Mouse (Mus musculus) myocyte (in vitro differentiated cells): ENCODE results near the gene Bcl2.

Experiments
- MAX ChIP-seq: IDR thresholded peaks from one replicate; pipeline ENCODE4 v1.6.1; 2011; ENCODE audit warnings: low read depth, mild to moderate bottlenecking, control low read depth
- MYOD1 ChIP-seq, 3 experiments: IDR thresholded peaks; one replicate each; pipeline ENCODE4 v1.6.1; 2011; ENCODE audit warnings: control low read depth in 2 of 3, low read depth in 2 of 3, mild to moderate bottlenecking in 2 of 3, moderate library complexity in 1 of 3; ENCODE audit not compliant: insufficient read length in 2 of 3, control insufficient read depth in 1 of 3
- MYOG ChIP-seq, 3 experiments: IDR thresholded peaks; one replicate each; pipeline ENCODE4 v1.6.1; 2011; ENCODE audit warnings: control low read depth in 2 of 3, low read depth in 2 of 3, mild to moderate bottlenecking in 2 of 3; ENCODE audit not compliant: insufficient read length in 2 of 3, control insufficient read depth in 1 of 3, insufficient read depth in 1 of 3
- POLR2A ChIP-seq: IDR thresholded peaks from one replicate; pipeline ENCODE4 v1.6.1; 2011; ENCODE audit warnings: low read depth, mild to moderate bottlenecking, control low read depth, moderate library complexity; ENCODE audit not compliant: insufficient read length
- POLR2AphosphoS2 ChIP-seq: IDR thresholded peaks from one replicate; pipeline ENCODE4 v1.6.1; 2011; ENCODE audit warnings: low read depth, control low read depth; ENCODE audit not compliant: insufficient read length
- TCF3 ChIP-seq: IDR thresholded peaks from one replicate; pipeline ENCODE4 v1.6.1; 2011; ENCODE audit warnings: low read depth, control low read depth; ENCODE audit not compliant: insufficient read length
- USF1 ChIP-seq: IDR thresholded peaks from one replicate; pipeline ENCODE4 v1.6.1; 2011; ENCODE audit warnings: low read depth, mild to moderate bottlenecking, control low read depth, moderate library complexity

DNA sequence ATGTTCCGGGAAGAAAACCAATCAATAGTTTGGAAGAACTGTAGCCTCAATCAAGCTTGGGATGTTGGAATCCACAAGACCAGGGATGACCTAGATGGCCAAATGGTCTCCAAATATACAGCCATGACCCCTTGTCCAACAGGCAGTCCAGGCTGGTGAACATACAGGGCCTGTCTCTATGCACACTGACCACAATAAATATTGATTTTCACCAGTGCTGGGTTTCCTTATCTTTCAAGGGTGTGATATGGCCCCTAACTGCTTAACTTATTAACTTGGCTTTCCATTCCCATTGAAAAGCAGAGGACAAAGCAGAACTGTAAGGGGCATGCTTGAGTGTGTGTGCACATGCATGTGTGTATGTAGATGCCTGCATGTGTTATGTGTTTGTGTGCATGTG is 197.0 kb downstream of the Bcl2 start:
- TF ChIP-seq POLR2A (no peak), MYOG (IDR thresholded peaks at IDR 0.05; ENCODE audit: control insufficient read depth in 1 of 3, insufficient read depth in 1 of 3, insufficient read length in 2 of 3, low read depth in 2 of 3) (no peak), USF1 (no peak), MAX (no peak), TCF3 (no peak), MYOD1 (IDR thresholded peaks at IDR 0.05; ENCODE audit: control insufficient read depth in 1 of 3, insufficient read length in 2 of 3, low read depth in 2 of 3) (no peak), POLR2AphosphoS2 (no peak)
